Mouse (Mus musculus) granulocyte monocyte progenitor cell, adult 5-6 weeks (primary cell): Measurements from ENCODE around the gene Marveld3. TPM values are rescaled to one million over a fixed set of nuclear protein-coding genes. Genes with fewer than 3 reads are reported as not detected.

ENCODE experiments used
- ATAC-seq: replicated peaks from 2 replicates; pipeline ENCODE4 v1.8.0; 2016; ENCODE audit warnings: mild to moderate bottlenecking, moderate TSS enrichment, inconsistent platforms; ENCODE audit not compliant: poor library complexity, severe bottlenecking
- total RNA-seq, 2 experiments: library from RNA; stranded (forward) in 1 of 2; stranded (reverse) in 1 of 2; fragments of 200-712, 200-1000 nt in 1 of 2; fragments of >200 nt in 1 of 2; fragmentation: Nextera tagmentation in 1 of 2; gene quantifications; 2 replicates each; pipeline ENCODE4 v1.2.3; 2014 to 2017

Gene Marveld3
- total RNA-seq, 2 experiments from 2014 or later = not detected

GRCm38 (mm10) chr8:109904928-109905668 is 56.9 kb downstream of the Marveld3 start:
- no peak for ATAC-seq

GRCm38 (mm10) chr8:109903909-109904469 is 58.0 kb downstream of the Marveld3 start:
- ATAC-seq = peak; percentile 84

GRCm38 (mm10) chr8:109902379-109902778 is 59.6 kb downstream of the Marveld3 start:
- no peak for ATAC-seq

Other genes with a start within 250 kb of the Marveld3 start
- gene Atxn1l, start 224.5 kb downstream of the Marveld3 start, total RNA-seq (2014; fragmentation: Nextera tagmentation) = 12.4 and 16.8 TPM in 2 replicates
- 13.5 and 18.4 TPM in 2 replicates for gene Atxn1l, start 224.5 kb downstream of the Marveld3 start, total RNA-seq (2017)
- gene Ap1g1, start 183.6 kb downstream of the Marveld3 start, total RNA-seq (2014; fragmentation: Nextera tagmentation) = 85.2 and 89.6 TPM in 2 replicates
- gene Ap1g1, start 183.6 kb downstream of the Marveld3 start, total RNA-seq (2017) = 68.4 and 88.4 TPM in 2 replicates
- gene Phlpp2, start 93.7 kb downstream of the Marveld3 start, total RNA-seq (2014; fragmentation: Nextera tagmentation) = 7.6 and 12.6 TPM in 2 replicates
- 8.8 and 9.6 TPM in 2 replicates for gene Phlpp2, start 93.7 kb downstream of the Marveld3 start, total RNA-seq (2017)
- gene Tat, start 28.2 kb upstream of the Marveld3 start, total RNA-seq (2014; fragmentation: Nextera tagmentation) = not detected in 2 replicates
- gene Tat, start 28.2 kb upstream of the Marveld3 start, total RNA-seq (2017) = not detected in 2 replicates
- not detected in 2 replicates for gene Chst4, start 77.5 kb upstream of the Marveld3 start, total RNA-seq (2014; fragmentation: Nextera tagmentation)
- gene Chst4, start 77.5 kb upstream of the Marveld3 start, total RNA-seq (2017) = not detected in 2 replicates
- not detected in 2 replicates for gene Zfp612, start 117.5 kb upstream of the Marveld3 start, total RNA-seq (2014; fragmentation: Nextera tagmentation)
- 0.15 TPM in 1 of 2 replicates, not detected in the other for gene Zfp612, start 117.5 kb upstream of the Marveld3 start, total RNA-seq (2017)
- not detected in 2 replicates for gene Gm21964, start 139.0 kb upstream of the Marveld3 start, total RNA-seq (2014; fragmentation: Nextera tagmentation)
- gene Gm21964, start 139.0 kb upstream of the Marveld3 start, total RNA-seq (2017) = not detected in 2 replicates
- gene Gm17720, start 140.6 kb upstream of the Marveld3 start, total RNA-seq (2014; fragmentation: Nextera tagmentation) = not detected in 2 replicates
- gene Gm17720, start 140.6 kb upstream of the Marveld3 start, total RNA-seq (2017) = not detected in 2 replicates
- gene Calb2, start 206.0 kb upstream of the Marveld3 start, total RNA-seq (2014; fragmentation: Nextera tagmentation) = not detected in 2 replicates
- gene Calb2, start 206.0 kb upstream of the Marveld3 start, total RNA-seq (2017) = not detected in 2 replicates